Mouse (Mus musculus) embryonic fibroblast, embryonic 13.5 days (primary cell): ENCODE results near the gene Tex46.

Source experiments
- CTCF ChIP-seq: IDR thresholded peaks from 2 replicates; pipeline ENCODE4 v1.5.1; 2011; ENCODE audit warnings: mild to moderate bottlenecking, control low read depth, low read length, moderate library complexity, borderline replicate concordance; ENCODE audit not compliant: insufficient read depth
- POLR2A ChIP-seq: IDR thresholded peaks from 2 replicates; pipeline ENCODE4 v1.6.1; 2011; ENCODE audit warnings: low read depth, mild to moderate bottlenecking, control low read depth, low read length, moderate library complexity

- TF ChIP-seq CTCF (no peak), POLR2A (no peak)
Observed at GRCm38 (mm10) chr4:136621956-136622355, 11.7 kb downstream of the Tex46 start.
